Mouse (Mus musculus): ENCODE results near the gene Fhl3. TPM values are rescaled to one million over a fixed set of nuclear protein-coding genes. Genes with fewer than 3 reads are reported as not detected.
"Not testable (repeated sequence)": the region's sequence is repeated elsewhere in the genome, so short reads cannot be mapped to it uniquely, and the experiment has no call there.

Gene Fhl3
- polyA plus RNA-seq, 1 experiment = 19.4 TPM

DNA sequence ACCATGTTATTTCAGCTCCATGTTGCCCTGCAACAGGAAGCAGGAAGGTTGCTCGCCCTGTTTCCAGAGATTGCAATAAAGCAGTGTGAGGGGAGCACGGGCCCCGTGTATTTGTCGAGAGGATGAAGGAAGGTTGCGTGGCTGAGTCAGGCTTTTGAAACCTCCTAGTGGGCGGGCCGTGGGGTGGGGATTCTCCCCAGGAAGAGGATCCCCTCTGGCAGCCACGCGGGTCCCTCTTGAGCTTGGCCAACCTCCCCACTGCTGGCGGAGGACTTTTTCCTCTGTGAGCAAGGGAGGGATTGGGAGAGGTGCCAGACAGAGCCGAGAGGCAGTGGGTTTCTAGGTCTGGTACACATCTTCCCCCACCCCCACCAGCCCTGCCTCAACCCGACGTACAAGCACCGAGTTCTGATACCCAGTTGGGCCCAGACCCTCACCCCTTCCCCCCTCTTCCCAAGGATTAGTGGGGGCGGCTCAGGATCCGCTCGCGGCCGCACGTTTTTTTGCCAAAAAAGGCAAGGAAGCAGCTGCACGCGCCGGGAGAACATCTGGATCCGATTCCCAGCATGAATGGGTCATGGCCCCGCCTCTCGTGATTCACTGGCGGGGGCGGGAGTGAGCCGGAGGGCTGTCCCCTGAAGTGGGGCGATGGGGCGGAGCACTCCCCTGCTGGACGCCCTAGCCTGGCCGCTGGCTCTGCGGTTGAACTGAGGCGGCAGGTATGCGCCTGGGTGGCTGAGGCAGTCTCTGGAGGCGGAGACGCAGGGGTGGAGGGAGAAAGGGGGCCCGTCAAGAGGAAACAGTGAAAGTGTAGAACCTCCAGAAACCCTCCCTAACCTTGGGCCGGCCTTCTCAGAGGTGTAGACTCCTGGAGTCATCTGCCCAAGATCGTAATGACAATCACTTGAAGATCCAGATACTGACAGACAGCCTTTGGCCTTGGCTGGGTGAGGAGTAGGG lies 8.3 kb downstream of the Fhl3 start:
- TF ChIP-seq POLR2A (IDR thresholded peaks at IDR 0.05; ENCODE audit: low read depth, low read length) (no peak; the same call in 1 of the 2 replicates), CTCF (IDR thresholded peaks at IDR 0.05; ENCODE audit: extremely low read depth, insufficient read depth, insufficient read length, insufficient replicate concordance) (0 out of 2 replicates have a peak, but pooled peaks have one; percentile 1)

DNA sequence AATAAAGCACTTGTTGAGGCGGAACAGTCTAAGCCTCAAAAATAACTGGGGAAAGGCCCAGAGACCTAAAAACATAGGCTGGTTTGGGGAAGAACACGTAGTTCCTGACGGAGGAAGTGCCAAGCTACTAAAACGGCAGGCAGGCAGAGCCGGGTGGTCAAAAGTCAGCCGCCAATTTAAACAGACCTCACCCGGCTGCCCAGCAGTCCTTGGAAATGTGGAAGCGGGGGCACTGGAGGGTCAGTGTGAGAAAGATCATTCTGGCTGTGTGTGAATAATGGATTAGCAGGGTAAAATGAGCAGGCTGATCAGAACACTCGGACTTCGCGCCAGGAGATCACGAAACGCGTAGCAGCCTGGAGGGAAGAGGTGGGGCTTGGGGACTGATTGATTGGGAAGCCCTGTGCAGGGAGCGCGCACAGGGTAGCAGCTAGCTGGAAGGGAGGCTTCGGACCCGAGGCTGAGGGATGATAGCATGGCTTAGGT lies 9.5 kb downstream of the Fhl3 start:
- H3K4me1 ChIP-seq (ENCODE audit: control insufficient read depth, insufficient read depth, insufficient read length) = peaks cover 13% of the 10 kb centered on the region; the same call in 1 of the 2 replicates
- H3K4me3 ChIP-seq (ENCODE audit: extremely low read depth, insufficient read depth, insufficient read length) = peak overlapping the region; percentile 31
- 4% methylated on average over 18 of the region's 18 CpGs for WGBS
- H3K27me3 ChIP-seq (ENCODE audit: control insufficient read depth, insufficient read depth, low read length) = no peaks in the 10 kb centered on the region
- DNase-seq (ENCODE audit: low read depth in 1 of 2, low spot score in 2 of 2) = peak in 1 of 2 experiments; percentile 37
- no peaks in the 10 kb centered on the region for H3K36me3 ChIP-seq (ENCODE audit: control insufficient read depth, insufficient read depth, low read length)
- no peak for TF ChIP-seq POLR2A (IDR thresholded peaks at IDR 0.05; ENCODE audit: low read depth, low read length)
- no peak for TF ChIP-seq CTCF (IDR thresholded peaks at IDR 0.05; ENCODE audit: extremely low read depth, insufficient read depth, insufficient read length, insufficient replicate concordance)
- H3K27ac ChIP-seq (ENCODE audit: insufficient read depth, low read length) = peak overlapping the region; percentile 86

More for the DNA sequence above, 8.3 kb downstream of the Fhl3 start:
- Histone ChIP-seq H3K36me3 (ENCODE audit: control insufficient read depth, insufficient read depth, low read length) (no peaks in the 10 kb centered on the region), H3K4me3 (ENCODE audit: extremely low read depth, insufficient read depth, insufficient read length) (peak overlapping the region; percentile 47), H3K27me3 (ENCODE audit: control insufficient read depth, insufficient read depth, low read length) (no peaks in the 10 kb centered on the region), H3K27ac (ENCODE audit: insufficient read depth, low read length) (peak overlapping the region; percentile 86), H3K4me1 (ENCODE audit: control insufficient read depth, insufficient read depth, insufficient read length) (peaks cover 25% of the 10 kb centered on the region; the same call in 1 of the 2 replicates)
- WGBS = 1% methylated on average over 41 of the region's 41 CpGs
- peak in 1 of 2 experiments; percentile 84 for DNase-seq (ENCODE audit: low read depth in 1 of 2, low spot score in 2 of 2)

DNA sequence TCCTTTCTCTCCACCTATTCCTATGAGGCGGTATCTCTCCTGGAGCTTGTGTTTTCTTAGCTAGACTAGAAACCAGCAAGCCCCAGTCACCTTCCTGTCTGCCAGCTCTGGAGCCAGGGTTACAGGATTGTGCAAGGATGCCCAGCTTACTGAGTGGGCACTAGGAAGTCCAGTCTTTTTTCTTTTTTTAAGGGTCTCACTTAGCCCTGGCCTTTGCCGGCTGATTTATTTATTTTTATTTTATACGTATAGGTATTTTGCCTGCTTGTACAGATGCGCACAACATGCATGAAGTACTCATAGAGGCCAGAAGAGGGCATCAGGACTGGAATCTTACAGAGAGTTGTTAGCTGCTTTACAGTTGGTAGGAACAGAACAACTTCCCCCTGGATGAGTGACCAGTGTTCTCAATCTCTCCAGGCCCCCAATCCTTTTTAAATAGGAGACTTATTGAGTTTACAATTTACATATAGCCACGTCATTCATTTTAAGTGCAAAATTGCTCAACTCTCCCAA lies 10.3 kb downstream of the Fhl3 start:
- DNase-seq (ENCODE audit: low read depth in 1 of 2, low spot score in 2 of 2) = peak in 1 of 2 experiments; percentile 48
- no peak overlapping the region for H3K4me3 ChIP-seq (ENCODE audit: extremely low read depth, insufficient read depth, insufficient read length)
- TF ChIP-seq POLR2A (IDR thresholded peaks at IDR 0.05; ENCODE audit: low read depth, low read length) (no peak), CTCF (IDR thresholded peaks at IDR 0.05; ENCODE audit: extremely low read depth, insufficient read depth, insufficient read length, insufficient replicate concordance) (peak; percentile 14; the same call in 1 of the 2 replicates)
- 4% methylated on average over 5 of the region's 5 CpGs for WGBS
- peaks cover 15% of the 10 kb centered on the region; the same call in 1 of the 2 replicates for H3K4me1 ChIP-seq (ENCODE audit: control insufficient read depth, insufficient read depth, insufficient read length)
- H3K27me3 ChIP-seq (ENCODE audit: control insufficient read depth, insufficient read depth, low read length) = no peaks in the 10 kb centered on the region
- no peaks in the 10 kb centered on the region for H3K36me3 ChIP-seq (ENCODE audit: control insufficient read depth, insufficient read depth, low read length)
- no peak overlapping the region for H3K27ac ChIP-seq (ENCODE audit: insufficient read depth, low read length)

DNA sequence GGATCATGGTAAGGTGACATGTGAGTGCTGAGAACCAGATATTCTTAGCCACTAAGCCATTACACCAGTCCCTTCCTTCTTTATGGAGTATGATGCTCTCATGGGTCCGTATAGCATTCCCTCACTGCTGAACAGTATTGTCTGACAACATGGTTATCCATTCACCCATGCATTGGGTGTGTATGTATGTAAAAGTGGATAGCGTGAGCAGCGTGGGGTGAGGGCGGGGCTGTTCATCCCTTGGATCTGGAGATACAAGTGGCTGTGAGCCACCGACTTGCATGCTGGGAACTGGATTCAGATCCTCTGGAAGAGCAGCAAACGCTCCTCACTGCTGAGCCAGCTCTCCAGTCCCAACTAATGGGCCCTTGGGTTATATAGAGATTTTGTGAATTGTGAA lies 12.1 kb downstream of the Fhl3 start:
- no peak for DNase-seq (ENCODE audit: low read depth in 1 of 2, low spot score in 2 of 2)
- WGBS = 86% methylated on average over 6 of the region's 6 CpGs
- TF ChIP-seq POLR2A (IDR thresholded peaks at IDR 0.05; ENCODE audit: low read depth, low read length) = no peak
- no peak for TF ChIP-seq CTCF (IDR thresholded peaks at IDR 0.05; ENCODE audit: extremely low read depth, insufficient read depth, insufficient read length, insufficient replicate concordance)

DNA sequence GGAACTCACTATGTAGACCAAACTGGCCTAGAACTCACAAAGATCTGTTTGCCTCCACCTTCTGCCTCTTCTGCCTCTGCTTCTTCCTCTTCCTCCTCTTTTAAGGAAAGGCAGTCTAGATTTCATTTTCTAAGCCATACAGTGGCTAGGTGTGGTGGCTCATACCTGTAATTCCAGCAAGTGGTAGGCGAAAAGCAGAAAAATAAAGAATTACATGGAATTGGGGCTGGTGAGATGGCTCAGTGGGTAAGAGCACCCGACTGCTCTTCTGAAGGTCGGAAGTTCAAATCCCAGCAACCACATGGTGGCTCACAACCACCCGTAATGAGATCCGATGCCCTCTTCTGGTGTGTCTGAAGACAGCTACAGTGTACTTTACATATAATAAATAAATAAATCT lies 13.3 kb downstream of the Fhl3 start:
- WGBS = 81% methylated on average over 5 of the region's 5 CpGs
- not testable (repeated sequence) for H3K4me3 ChIP-seq (ENCODE audit: extremely low read depth, insufficient read depth, insufficient read length); H3K27me3 ChIP-seq (ENCODE audit: control insufficient read depth, insufficient read depth, low read length); DNase-seq (ENCODE audit: low read depth in 1 of 2, low spot score in 2 of 2); H3K27ac ChIP-seq (ENCODE audit: insufficient read depth, low read length); H3K36me3 ChIP-seq (ENCODE audit: control insufficient read depth, insufficient read depth, low read length)
- peaks cover 13% of the 10 kb centered on the region; the same call in 1 of the 2 replicates for H3K4me1 ChIP-seq (ENCODE audit: control insufficient read depth, insufficient read depth, insufficient read length)

More for the DNA sequence above, 12.1 kb downstream of the Fhl3 start:
- H3K4me1 ChIP-seq (ENCODE audit: control insufficient read depth, insufficient read depth, insufficient read length) = peaks cover 15% of the 10 kb centered on the region; the same call in 1 of the 2 replicates
- H3K36me3 ChIP-seq (ENCODE audit: control insufficient read depth, insufficient read depth, low read length) = peaks cover 2% of the 10 kb centered on the region; the same call in 1 of the 2 replicates
- H3K27ac ChIP-seq (ENCODE audit: insufficient read depth, low read length) = no peak overlapping the region
- no peak overlapping the region for H3K4me3 ChIP-seq (ENCODE audit: extremely low read depth, insufficient read depth, insufficient read length)
- no peaks in the 10 kb centered on the region for H3K27me3 ChIP-seq (ENCODE audit: control insufficient read depth, insufficient read depth, low read length)

DNA sequence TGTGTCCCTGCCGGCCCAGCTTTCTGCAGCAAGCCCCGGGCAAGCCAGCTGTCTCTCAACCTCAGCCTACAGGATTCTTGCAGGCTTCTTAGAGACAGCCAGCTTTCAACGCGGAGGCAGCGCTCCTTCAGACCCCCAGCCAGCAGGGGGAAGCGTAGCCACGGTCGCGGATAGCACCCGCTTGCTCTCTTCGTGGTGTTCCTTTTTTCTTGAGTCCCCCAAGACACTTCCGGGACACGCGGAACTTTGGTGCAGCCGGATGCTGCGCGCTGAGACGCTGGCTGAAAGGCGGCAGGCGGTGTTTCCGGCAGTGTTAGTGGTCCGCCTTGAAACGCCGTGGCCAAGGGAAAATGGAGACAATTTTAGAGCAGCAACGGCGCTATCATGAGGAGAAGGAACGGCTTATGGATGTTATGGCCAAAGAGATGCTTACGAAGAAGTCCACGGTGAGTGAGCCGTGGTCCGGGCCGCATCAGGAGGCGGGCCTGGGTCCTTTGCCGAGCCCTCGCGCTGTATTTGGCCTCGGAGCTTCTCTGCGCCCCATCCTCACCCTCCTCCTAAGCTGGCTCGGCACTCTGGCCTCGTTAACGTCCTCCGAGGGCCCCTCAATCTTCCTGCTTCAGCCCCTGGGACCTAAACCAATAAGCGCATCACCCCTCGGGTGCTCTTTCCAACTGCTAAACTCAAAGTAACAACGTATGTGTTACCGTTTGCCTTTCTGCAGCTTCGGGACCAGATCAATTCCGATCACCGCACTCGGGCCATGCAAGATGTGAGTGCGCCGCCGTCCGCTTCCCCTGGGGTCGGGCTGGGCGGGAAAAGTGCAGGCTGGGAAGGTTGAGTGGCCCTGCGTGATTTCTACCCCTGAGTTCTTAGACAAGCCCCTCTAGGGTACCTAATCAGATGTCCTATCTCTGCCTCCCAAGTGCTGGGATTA lies 14.3 kb downstream of the Fhl3 start, which contains the start of gene Sf3a3:
Gene Sf3a3 (plus strand): TSS at position 232 of the 937 bp plus-strand sequence.
- peak; percentile 93 to 96 for DNase-seq (ENCODE audit: low read depth in 1 of 2, low spot score in 2 of 2)
- Histone ChIP-seq H3K36me3 (ENCODE audit: control insufficient read depth, insufficient read depth, low read length) (peaks cover 14% of the 10 kb centered on the region), H3K27me3 (ENCODE audit: control insufficient read depth, insufficient read depth, low read length) (no peaks in the 10 kb centered on the region), H3K27ac (ENCODE audit: insufficient read depth, low read length) (peak within 1 kb of the TSS; percentile 69), H3K4me1 (ENCODE audit: control insufficient read depth, insufficient read depth, insufficient read length) (peaks cover 8% of the 10 kb centered on the region; the same call in 1 of the 2 replicates), H3K4me3 (ENCODE audit: extremely low read depth, insufficient read depth, insufficient read length) (peak within 1 kb of the TSS; percentile 93)
- WGBS = under 1% methylated on average over 57 of the region's 57 CpGs
- TF ChIP-seq POLR2A (IDR thresholded peaks at IDR 0.05; ENCODE audit: low read depth, low read length) = peak; percentile 50; the same call in 1 of the 2 replicates
- TF ChIP-seq CTCF (IDR thresholded peaks at IDR 0.05; ENCODE audit: extremely low read depth, insufficient read depth, insufficient read length, insufficient replicate concordance) = peak; percentile 87

Data from spleen, adult 2 months (tissue).